Mouse (Mus musculus) heart, adult 2 months (tissue): ENCODE results near the gene Calm3. TPM values are rescaled to one million over a fixed set of nuclear protein-coding genes. Genes with fewer than 3 reads are reported as not detected.

Source experiments
- DNase-seq, 2 experiments: peaks; one replicate each; pipeline ENCODE4 v3.0.0; 2021
- H3K27ac ChIP-seq: fragments of 200-600 bp; 2 replicates; pipeline ENCODE4 v1.8.1; 2022
- H3K27me3 ChIP-seq: fragments of 200-500 bp; 2 replicates; pipeline ENCODE4 v1.6.1; 2012; ENCODE audit warnings: mild to moderate bottlenecking, low read length, inconsistent platforms, mixed read lengths; ENCODE audit not compliant: control insufficient read depth, insufficient read depth
- H3K36me3 ChIP-seq: fragments of 200-500 bp; 2 replicates; pipeline ENCODE4 v1.6.1; 2012; ENCODE audit warnings: low read length, inconsistent platforms; ENCODE audit not compliant: control insufficient read depth, insufficient read depth
- H3K4me1 ChIP-seq: fragments of 200-500 bp; 2 replicates; pipeline ENCODE4 v1.6.1; 2011; ENCODE audit warnings: low read length; ENCODE audit not compliant: control insufficient read depth, insufficient read depth
- H3K4me3 ChIP-seq: fragments of 200-600 bp; 2 replicates; pipeline ENCODE4 v1.8.1; 2022
- H3K79me2 ChIP-seq: fragments of 200-500 bp; replicated peaks from 2 replicates; pipeline ENCODE4 v1.6.1; 2012; ENCODE audit warnings: mild to moderate bottlenecking, inconsistent platforms, low read length, moderate library complexity, mixed read lengths; ENCODE audit not compliant: control insufficient read depth, insufficient read depth
- H3K9ac ChIP-seq: fragments of 200-500 bp; 2 replicates; pipeline ENCODE4 v1.6.1; 2012; ENCODE audit warnings: low read depth, mild to moderate bottlenecking, control low read depth, inconsistent platforms, low read length, mixed read lengths
- CTCF ChIP-seq: fragments of 200-600 bp; IDR thresholded peaks from 2 replicates; pipeline ENCODE4 v1.8.1; 2022; ENCODE audit warnings: antibody characterized with exemption, mild to moderate bottlenecking, moderate library complexity
- EP300 ChIP-seq: fragments of 200-500 bp; IDR thresholded peaks from 2 replicates; pipeline ENCODE4 v1.6.1; 2011; ENCODE audit warnings: low read depth, low read length, control low read depth; ENCODE audit not compliant: insufficient read depth
- POLR2A ChIP-seq: fragments of 200-500 bp; IDR thresholded peaks from 2 replicates; pipeline ENCODE4 v1.6.1; 2011; ENCODE audit warnings: mild to moderate bottlenecking, low read depth, low read length, control low read depth; ENCODE audit not compliant: insufficient read depth
- WGBS: fragments of 180-500 bp; shearing (Covaris S2); methylation state at CpG from one replicate; pipeline ENCODE4 v1.1.7; 2018; 5-methylcytosine and 5-hydroxymethylcytosine counted together
- intact Hi-C: fragments of 180-260 bp; cut with DNase I; formaldehyde crosslinking; loops from one replicate; pipeline ENCODE4 v1.15.1; 2025
- polyA plus RNA-seq: library from polyadenylated mRNA; depleted of rRNA; stranded (reverse); fragments of >200 nt; gene quantifications from 2 replicates; pipeline ENCODE4 v1.2.3, GENCODE M21; 2012
- total RNA-seq, 2 experiments: library from RNA; stranded (reverse); gene quantifications; 2 replicates each; pipeline ENCODE4 v1.2.3; 2021

Gene Calm3
- total and polyA plus RNA-seq, 3 experiments, result 163 to 175 (median 168) TPM

DNA sequence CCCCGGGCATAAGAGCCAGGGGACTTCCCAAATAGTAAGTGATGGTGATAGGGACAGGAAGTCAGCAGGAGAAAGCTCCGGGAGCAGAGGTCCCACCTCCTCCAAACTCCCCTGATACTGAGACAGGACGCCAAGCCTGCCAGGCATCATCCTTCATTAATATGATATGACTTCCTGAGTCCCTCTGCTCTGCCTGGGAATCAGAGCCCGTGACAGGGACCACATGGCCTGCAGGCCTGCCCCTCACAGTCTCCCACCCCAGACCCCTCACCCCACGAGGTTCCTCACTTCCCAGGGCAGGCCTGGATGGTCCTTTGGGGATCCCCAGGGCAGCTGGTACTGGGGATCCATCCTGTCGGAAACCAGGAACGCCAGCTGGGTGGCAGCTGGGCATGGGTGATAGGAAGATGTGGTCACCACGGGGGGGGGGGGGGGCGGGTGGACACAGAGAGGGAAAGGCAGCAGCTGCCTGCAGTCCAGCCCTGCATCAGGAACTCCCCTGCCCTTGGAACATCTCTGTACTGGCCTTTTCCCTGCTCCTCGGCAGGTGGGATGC is 19.7 kb downstream of the Calm3 start:
- WGBS, result 35% methylated on average over 9 of the region's 10 CpGs
- Histone ChIP-seq H3K4me1 (peaks cover 6% of the 10 kb centered on the region), H3K36me3 (no peaks in the 10 kb centered on the region), H3K27me3 (no peaks in the 10 kb centered on the region), H3K27ac (no peak overlapping the region), H3K4me3 (no peak overlapping the region), H3K79me2 (no peaks in the 10 kb centered on the region), H3K9ac (no peak overlapping the region)
- DNase-seq, result peak in 1 of 2 experiments; percentile 29
- TF ChIP-seq POLR2A, result no peak
- TF ChIP-seq EP300, result no peak
- no peak for TF ChIP-seq CTCF
- intact Hi-C loops, result no loop called here

DNA sequence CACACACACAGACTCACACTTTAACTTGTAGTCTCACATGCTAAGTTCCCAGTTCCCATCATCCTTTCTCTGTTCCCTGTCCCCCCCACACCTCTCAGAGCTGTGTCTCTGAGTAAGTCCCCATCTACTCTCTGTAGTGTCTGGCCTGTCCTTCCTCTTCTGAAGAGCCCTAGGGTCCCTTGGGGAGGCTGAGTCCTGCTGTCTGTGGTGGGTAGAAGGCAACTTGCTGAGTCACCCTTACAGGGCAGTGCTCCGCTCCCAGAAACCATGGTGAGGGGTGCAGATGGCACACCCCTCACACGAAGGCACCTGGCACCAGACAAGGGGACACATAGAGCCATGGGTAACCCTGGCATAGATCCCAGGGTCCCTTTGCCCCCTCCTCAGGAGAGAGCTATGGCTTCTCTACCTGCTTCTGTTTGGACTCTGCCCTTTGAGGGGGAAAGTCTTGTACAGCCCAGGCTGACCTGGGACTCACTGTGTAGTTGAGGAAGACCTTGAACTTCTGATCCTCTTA is 20.4 kb downstream of the Calm3 start:
- Histone ChIP-seq H3K4me3 (no peak overlapping the region), H3K27me3 (no peaks in the 10 kb centered on the region), H3K4me1 (peaks cover 6% of the 10 kb centered on the region; the same call in 1 of the 2 replicates), H3K79me2 (no peaks in the 10 kb centered on the region), H3K36me3 (no peaks in the 10 kb centered on the region), H3K9ac (no peak overlapping the region), H3K27ac (no peak overlapping the region)
- no peak for TF ChIP-seq CTCF
- no peak for TF ChIP-seq POLR2A
- TF ChIP-seq EP300, result no peak
- intact Hi-C loops, result no loop called here
- DNase-seq, result no peak
- WGBS, result 81% methylated on average over 2 of the region's 2 CpGs

DNA sequence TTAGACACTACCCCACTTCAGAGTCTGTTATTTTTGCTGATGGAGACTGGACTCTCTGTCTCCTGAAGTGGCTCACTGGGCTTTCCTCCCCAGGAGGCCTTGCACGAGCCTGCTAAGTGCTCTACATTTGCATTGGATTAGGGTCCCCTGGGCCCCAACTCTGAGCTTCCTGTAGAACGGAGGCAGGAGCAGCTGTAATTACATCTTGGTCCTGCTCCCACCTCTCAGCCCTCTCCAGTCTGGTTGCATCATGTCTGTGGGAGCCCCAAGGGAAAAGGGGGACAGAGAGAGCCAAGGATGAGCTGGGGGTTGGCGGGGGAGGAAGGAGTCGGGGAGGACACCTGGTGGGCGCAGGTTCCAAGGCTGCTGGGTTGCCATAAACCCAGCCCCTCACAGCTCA is 23.4 kb downstream of the Calm3 start:
- H3K4me3 ChIP-seq, result no peak overlapping the region
- no peak overlapping the region for H3K27ac ChIP-seq
- no peaks in the 10 kb centered on the region for H3K36me3 ChIP-seq
- peak in 1 of 2 experiments; percentile 26 for DNase-seq
- no peaks in the 10 kb centered on the region for H3K79me2 ChIP-seq
- H3K27me3 ChIP-seq, result no peaks in the 10 kb centered on the region
- 37% methylated on average over 5 of the region's 5 CpGs for WGBS
- H3K4me1 ChIP-seq, result peaks cover under 1% of the 10 kb centered on the region; the same call in 1 of the 2 replicates
- TF ChIP-seq EP300 (no peak), CTCF (no peak), POLR2A (no peak)
- H3K9ac ChIP-seq, result no peak overlapping the region
- intact Hi-C loops, result no loop called here

- TF ChIP-seq CTCF (no peak), EP300 (no peak), POLR2A (no peak)
- Histone ChIP-seq H3K79me2 (no peaks in the 10 kb centered on the region), H3K36me3 (no peaks in the 10 kb centered on the region), H3K4me3 (no peak overlapping the region), H3K27ac (no peak overlapping the region; the same call in 1 of the 2 replicates), H3K27me3 (no peaks in the 10 kb centered on the region), H3K4me1 (no peaks in the 10 kb centered on the region; the same call in 1 of the 2 replicates), H3K9ac (no peak overlapping the region)
- WGBS, result 32% methylated on average over 10 of the region's 10 CpGs
- intact Hi-C loops, result loop anchor here (1.0 kb wide), 1 partner anchor 18 kb away; no protein-coding TSS in a partner anchor
- DNase-seq, result no peak
Observed at GRCm38 (mm10) chr7:16895511-16895910, 28.4 kb downstream of the Calm3 start.

DNA sequence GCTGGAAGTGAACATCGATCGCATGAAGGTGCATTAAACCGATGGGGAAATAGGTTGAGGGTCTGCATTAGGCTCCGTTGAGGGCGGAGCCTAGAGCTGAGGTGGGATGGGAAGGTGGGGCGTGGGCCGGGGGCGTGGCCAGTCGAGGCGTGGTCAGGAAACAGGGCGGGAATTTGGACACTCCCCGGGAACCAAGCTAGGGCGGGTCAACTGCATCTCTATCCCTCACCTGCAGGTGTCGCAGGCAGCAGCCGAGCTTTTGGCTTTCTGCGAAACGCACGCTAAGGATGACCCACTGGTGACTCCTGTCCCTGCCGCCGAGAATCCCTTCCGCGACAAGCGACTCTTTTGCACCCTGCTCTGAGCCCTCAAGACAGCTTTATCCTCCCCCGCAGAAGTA is 28.9 kb downstream of the Calm3 start:
- H3K4me3 ChIP-seq, result no peak overlapping the region
- DNase-seq, result peak; percentile 80 to 84
- no peak for TF ChIP-seq EP300
- TF ChIP-seq CTCF, result peak; percentile 93
- intact Hi-C loops, result loop anchor here (1.0 to 5.0 kb wide), 2 partner anchors 18 to 148 kb away; no protein-coding TSS in a partner anchor
- 2% methylated on average over 24 of the region's 24 CpGs for WGBS
- no peaks in the 10 kb centered on the region for H3K27me3 ChIP-seq
- no peaks in the 10 kb centered on the region for H3K36me3 ChIP-seq
- no peak overlapping the region for H3K9ac ChIP-seq
- no peaks in the 10 kb centered on the region; the same call in 1 of the 2 replicates for H3K4me1 ChIP-seq
- H3K79me2 ChIP-seq, result no peaks in the 10 kb centered on the region
- H3K27ac ChIP-seq, result no peak overlapping the region

- intact Hi-C loops, result loop anchor here (5.0 kb wide), 1 partner anchor 147 kb away; no protein-coding TSS in a partner anchor
- 27% methylated on average over 4 of the region's 4 CpGs for WGBS
- no peak for DNase-seq
Observed at GRCm38 (mm10) chr7:16894279-16894678, 29.6 kb downstream of the Calm3 start.

More at GRCm38 (mm10) chr7:16894279-16894678, 29.6 kb downstream of the Calm3 start:
- no peak overlapping the region for H3K9ac ChIP-seq
- no peaks in the 10 kb centered on the region for H3K27me3 ChIP-seq
- no peak overlapping the region for H3K27ac ChIP-seq
- no peaks in the 10 kb centered on the region; the same call in 1 of the 2 replicates for H3K4me1 ChIP-seq
- H3K4me3 ChIP-seq, result no peak overlapping the region
- no peaks in the 10 kb centered on the region for H3K79me2 ChIP-seq
- no peaks in the 10 kb centered on the region for H3K36me3 ChIP-seq
- TF ChIP-seq EP300 (no peak), CTCF (no peak)
